ENCODE assay signal across 12 mouse cellular contexts in genomic region chr4:70391760-70392372, GRCm38 (mm10). TPM values are rescaled to one million over a fixed set of nuclear protein-coding genes. Genes with fewer than 3 reads are reported as not detected.
A peak's percentile ranks its signal among the peaks of the same experiment; 100 is the strongest.
DNase-seq lines count a peak whose midpoint lies in the region; ATAC-seq and TF ChIP-seq lines count a peak whose summit lies in the region.
"Had no signal": no experiment of that assay in that cellular context is flagged by ENCODE, and none has a peak within 500 bp of the region (broad histone marks: within the 10 kb centered on the region; RNA-seq: fewer than 3 reads in every experiment).

No protein-coding gene starts in this region.

- intact Hi-C loops in heart, adult 2 months (cut with DNase I): no loop called here

- WGBS in heart, adult 2 months: 76% methylated on average over 11 of the region's 11 CpGs
- WGBS in heart, embryonic 11.5 days (ENCODE audit: insufficient replicate concordance): 84% methylated on average over 11 of the region's 11 CpGs
- WGBS in lung, postnatal 0 days: 56% methylated on average over 11 of the region's 11 CpGs
- WGBS in midbrain, embryonic 14.5 days: 95% methylated on average over 11 of the region's 11 CpGs

- no peak for TF ChIP-seq POLR2A in heart, adult 2 months (IDR thresholded peaks at IDR 0.05; ENCODE audit: insufficient read depth, low read depth, low read length)

- peaks cover 2% of the 10 kb centered on the region for H3K4me1 ChIP-seq in heart, adult 2 months (ENCODE audit: control insufficient read depth, insufficient read depth, low read length)
- H3K4me1 ChIP-seq in heart, embryonic 11.5 days (ENCODE audit: control insufficient read depth, insufficient read depth, low read length): no peaks in the 10 kb centered on the region
- no peaks in the 10 kb centered on the region; the same call in 1 of the 2 replicates for H3K4me1 ChIP-seq in lung, postnatal 0 days (ENCODE audit: insufficient read depth, low read depth, low read length)
- no peaks in the 10 kb centered on the region for H3K4me1 ChIP-seq in midbrain, embryonic 14.5 days (ENCODE audit: control insufficient read depth, insufficient read depth, low read length)
- H3K4me1 ChIP-seq: liver, embryonic 13.5 days; midbrain, embryonic 15.5 days had no signal

- H3K79me2 ChIP-seq in heart, adult 2 months (replicated peaks; ENCODE audit: control insufficient read depth, insufficient read depth, low read length): no peaks in the 10 kb centered on the region

- no peak overlapping the region for H3K4me2 ChIP-seq in heart, embryonic 11.5 days
- H3K4me2 ChIP-seq in lung, postnatal 0 days (replicated peaks; ENCODE audit: low read depth, low read length): no peak overlapping the region
- H3K4me2 ChIP-seq in midbrain, embryonic 14.5 days (ENCODE audit: low read length): no peak overlapping the region
- H3K4me2 ChIP-seq: liver, embryonic 13.5 days; midbrain, embryonic 15.5 days had no signal

- TF ChIP-seq CTCF in heart, adult 2 months (IDR thresholded peaks at IDR 0.05): no peak
- TF ChIP-seq CTCF in lung, postnatal 0 days (IDR thresholded peaks at IDR 0.05): no peak

- H3K27me3 ChIP-seq in heart, adult 2 months (ENCODE audit: control insufficient read depth, insufficient read depth, low read length): no peaks in the 10 kb centered on the region
- H3K27me3 ChIP-seq in heart, embryonic 11.5 days (ENCODE audit: control insufficient read depth, insufficient read depth, low read length): no peaks in the 10 kb centered on the region
- H3K27me3 ChIP-seq in lung, postnatal 0 days (replicated peaks; ENCODE audit: insufficient read depth, low read length): no peaks in the 10 kb centered on the region
- no peaks in the 10 kb centered on the region for H3K27me3 ChIP-seq in midbrain, embryonic 14.5 days (ENCODE audit: control insufficient read depth, insufficient read depth, low read length)
- H3K27me3 ChIP-seq: liver, embryonic 13.5 days; midbrain, embryonic 15.5 days had no signal

- peak overlapping the region; percentile 59 for H3K27ac ChIP-seq in heart, adult 2 months
- H3K27ac ChIP-seq in heart, embryonic 11.5 days (ENCODE audit: low read depth, low read length): no peak overlapping the region
- no peak overlapping the region for H3K27ac ChIP-seq in lung, postnatal 0 days (ENCODE audit: low read length)
- no peak overlapping the region for H3K27ac ChIP-seq in midbrain, embryonic 14.5 days (replicated peaks; ENCODE audit: low read depth, low read length)
- H3K27ac ChIP-seq: liver, embryonic 13.5 days; midbrain, embryonic 15.5 days had no signal

- peak in 1 of 2 experiments; percentile 34 for DNase-seq in heart, adult 2 months
- DNase-seq in right cerebral cortex, postnatal 25 days: peak; percentile 9
- no peak for DNase-seq in right cerebral cortex, postnatal 4 days
- DNase-seq in lung, postnatal 0 days (ENCODE audit: low spot score): peak; percentile 69
- no peak for DNase-seq in kidney, postnatal 4 days
- no peak for DNase-seq in thymus, postnatal 36 days
- DNase-seq in midbrain, embryonic 14.5 days: no peak
- DNase-seq: liver, embryonic 13.5 days had no signal

- TF ChIP-seq EP300 in heart, adult 2 months (IDR thresholded peaks at IDR 0.05; ENCODE audit: insufficient read depth, low read depth, low read length): no peak
- no peak for TF ChIP-seq EP300 in lung, postnatal 0 days (IDR thresholded peaks at IDR 0.05)

- H3K9me3 ChIP-seq in heart, embryonic 11.5 days (replicated peaks; ENCODE audit: control insufficient read depth, low read length): no peaks in the 10 kb centered on the region
- no peaks in the 10 kb centered on the region for H3K9me3 ChIP-seq in lung, postnatal 0 days (ENCODE audit: low read length)
- H3K9me3 ChIP-seq in midbrain, embryonic 14.5 days (ENCODE audit: control insufficient read depth, low read length): no peaks in the 10 kb centered on the region
- H3K9me3 ChIP-seq: liver, embryonic 13.5 days; midbrain, embryonic 15.5 days had no signal

- ATAC-seq in heart, embryonic 11.5 days (replicated peaks; ENCODE audit: insufficient number of reproducible peaks, low FRiP score, low TSS enrichment): no peak
- ATAC-seq in lung, postnatal 0 days: peak; percentile 62
- ATAC-seq in midbrain, embryonic 14.5 days (ENCODE audit: low FRiP score, low TSS enrichment): no peak
- ATAC-seq: CD4-positive, CD25-positive, alpha-beta regulatory T cell, adult 4 months; forebrain, embryonic 16.5 days; midbrain, embryonic 15.5 days had no signal

- H3K36me3 ChIP-seq in heart, adult 2 months (ENCODE audit: control insufficient read depth, insufficient read depth, low read length): no peaks in the 10 kb centered on the region
- no peaks in the 10 kb centered on the region for H3K36me3 ChIP-seq in heart, embryonic 11.5 days (ENCODE audit: control insufficient read depth, insufficient read depth, low read length)
- no peaks in the 10 kb centered on the region for H3K36me3 ChIP-seq in lung, postnatal 0 days (ENCODE audit: insufficient read depth, low read length)
- 0 out of 2 replicates have a peak, but pooled peaks cover 5% of the 10 kb centered on the region for H3K36me3 ChIP-seq in midbrain, embryonic 14.5 days (ENCODE audit: control insufficient read depth, insufficient read depth, low read length)
- H3K36me3 ChIP-seq: midbrain, embryonic 15.5 days had no signal

- H3K4me3 ChIP-seq in heart, adult 2 months: no peak overlapping the region
- no peak overlapping the region for H3K4me3 ChIP-seq in heart, embryonic 11.5 days (ENCODE audit: low read depth, low read length)
- no peak overlapping the region for H3K4me3 ChIP-seq in lung, postnatal 0 days (ENCODE audit: low read depth, low read length)
- no peak overlapping the region for H3K4me3 ChIP-seq in midbrain, embryonic 14.5 days (replicated peaks; ENCODE audit: low read depth, low read length)
- H3K4me3 ChIP-seq: liver, embryonic 13.5 days; midbrain, embryonic 15.5 days had no signal

- no peak overlapping the region for H3K9ac ChIP-seq in heart, adult 2 months (ENCODE audit: low read depth, low read length)
- no peak overlapping the region for H3K9ac ChIP-seq in heart, embryonic 11.5 days (ENCODE audit: low read depth, low read length)
- no peak overlapping the region for H3K9ac ChIP-seq in lung, postnatal 0 days (replicated peaks; ENCODE audit: low read depth)
- no peak overlapping the region for H3K9ac ChIP-seq in midbrain, embryonic 14.5 days (replicated peaks; ENCODE audit: low read length)
- H3K9ac ChIP-seq: liver, embryonic 13.5 days; midbrain, embryonic 15.5 days had no signal

RNA-seq across cellular contexts. Expression of gene Cdk5rap2, which starts 18.4 kb away (rescaled TPM):
- total RNA-seq in heart, adult 2 months (2021): 1 to 10 TPM; 5.9 to 6.1 TPM
- polyA plus RNA-seq in heart, adult 2 months (2012; rRNA removed): 2.0 and 3.9 TPM in 2 replicates
- 14.8 and 16.1 TPM in 2 replicates for polyA plus RNA-seq in heart, embryonic 11.5 days (2014; fragmentation: Nextera tagmentation; extraction: Ambion mirVana)
- 3.4 and 3.8 TPM in 2 replicates for polyA plus RNA-seq in lung, postnatal 0 days (2015; fragmentation: Nextera tagmentation; extraction: Ambion mirVana)
- polyA plus RNA-seq in midbrain, embryonic 14.5 days (2014; fragmentation: Nextera tagmentation; extraction: Ambion mirVana): 9.9 and 14.8 TPM in 2 replicates

Comparison
In these comparisons a context has a peak if more than half of its experiments do, and no peak if none do; other contexts are left out.
1. DNase-seq: peak in right cerebral cortex, postnatal 25 days (single experiment) and lung, postnatal 0 days (single experiment); none in right cerebral cortex, postnatal 4 days (single experiment), kidney, postnatal 4 days (0 of 2), thymus, postnatal 36 days (0 of 2) and midbrain, embryonic 14.5 days (single experiment).